Mouse (Mus musculus) adipose tissue, adult 10 weeks (tissue): Measurements from ENCODE around the gene Arl14ep. TPM values are rescaled to one million over a fixed set of nuclear protein-coding genes. Genes with fewer than 3 reads are reported as not detected.

Experiments used
- polyA plus RNA-seq: library from polyadenylated mRNA; stranded (reverse); fragments of 350-450 nt; fragmentation: Illumina TruSeq; extraction: RNeasy Lipid Tissue Mini Kit (QIAGEN cat#74804); gene quantifications from one replicate; pipeline ENCODE4 v1.2.3, GENCODE M21; 2014; ENCODE audit warnings: low read depth, low replicate concordance

Arl14ep gene
- polyA plus RNA-seq, result 16.7 TPM

GRCm38 (mm10) chr2:106973959-106974639 lies at the start of gene Arl14ep:
Gene Arl14ep (minus strand): TSS chr2:106974424.

Other genes starting within 250 kb of the Arl14ep start
- not detected for gene Fshb, start 85.2 kb upstream of the Arl14ep start, polyA plus RNA-seq